21 mouse cellular contexts compared by ENCODE assay signal in the genomic region with DNA sequence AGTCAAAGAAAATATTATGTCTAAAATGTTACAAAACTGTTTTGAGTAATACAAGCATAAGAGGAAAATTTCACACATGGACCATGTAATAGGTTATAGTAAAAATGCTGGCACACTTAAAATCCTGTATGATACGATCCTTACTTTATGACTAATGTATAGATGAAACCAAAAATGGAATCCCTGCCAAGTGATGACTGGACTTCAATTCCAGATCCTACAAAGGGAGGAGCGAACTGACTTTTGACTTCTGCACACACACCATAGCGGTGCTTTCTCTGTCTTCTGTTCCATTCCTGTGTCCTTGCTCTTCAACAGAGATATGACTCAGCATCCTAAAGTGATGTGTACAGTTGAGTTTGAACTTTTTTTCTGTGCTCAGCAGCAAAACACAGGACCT.
"Had no signal": no experiment of that assay in that cellular context is flagged by ENCODE, and none has a peak within 500 bp of the region (broad histone marks: within the 10 kb centered on the region; RNA-seq: fewer than 3 reads in every experiment).

No protein-coding gene starts in this region.

- H3K27ac ChIP-seq: kidney, embryonic 15.5 days; left cerebral cortex, adult 2 months; liver, embryonic 14.5 days; lung, embryonic 15.5 days; midbrain, embryonic 10.5 days; midbrain, embryonic 13.5 days; neural tube, embryonic 13.5 days; stomach, postnatal 0 days had no signal

- H3K4me1 ChIP-seq: kidney, embryonic 15.5 days; lung, embryonic 15.5 days; midbrain, embryonic 10.5 days; midbrain, embryonic 13.5 days; neural tube, embryonic 13.5 days had no signal

- ATAC-seq: midbrain, embryonic 13.5 days; midbrain, embryonic 16.5 days had no signal

- H3K27me3 ChIP-seq: kidney, embryonic 15.5 days; lung, embryonic 15.5 days; megakaryocyte, embryonic 14.5 days; midbrain, embryonic 13.5 days; neural tube, embryonic 13.5 days had no signal

- H3K4me2 ChIP-seq: kidney, embryonic 15.5 days; lung, embryonic 15.5 days; midbrain, embryonic 13.5 days; neural tube, embryonic 13.5 days had no signal

- H3K4me3 ChIP-seq: kidney, embryonic 15.5 days; left cerebral cortex, adult 2 months; lung, embryonic 15.5 days; megakaryocyte, embryonic 14.5 days; midbrain, embryonic 10.5 days; midbrain, embryonic 13.5 days; myocyte; neural tube, embryonic 13.5 days had no signal

- DNase-seq: kidney, adult 8-10 months; kidney, postnatal 10 days; kidney, postnatal 36 days; layer of hippocampus, postnatal 36 days; lung, adult 18-20 months; lung, postnatal 10 days; lung, postnatal 36 days; thymus, adult 2 months; thymus, postnatal 14 days; thymus, postnatal 4 days had no signal

- H3K9me3 ChIP-seq: kidney, embryonic 15.5 days; lung, embryonic 15.5 days; megakaryocyte, embryonic 14.5 days; midbrain, embryonic 10.5 days; midbrain, embryonic 13.5 days; neural tube, embryonic 13.5 days had no signal

- H3K9ac ChIP-seq: kidney, embryonic 15.5 days; liver, embryonic 14.5 days; lung, embryonic 15.5 days; midbrain, embryonic 13.5 days; neural tube, embryonic 13.5 days had no signal
